Mouse (Mus musculus) C2C12 (cell line): ENCODE results near the gene Smad5.

ENCODE experiments used
- CTCF ChIP-seq: IDR thresholded peaks from one replicate; pipeline ENCODE4 v1.5.1; 2011; ENCODE audit not compliant: control insufficient read depth, insufficient read depth, insufficient read length
- FOSL1 ChIP-seq: IDR thresholded peaks from one replicate; pipeline ENCODE4 v1.8.0; 2011; ENCODE audit warnings: mild to moderate bottlenecking, low read length; ENCODE audit not compliant: poor library complexity, insufficient read depth, severe bottlenecking
- MAX ChIP-seq: IDR thresholded peaks from one replicate; pipeline ENCODE4 v1.6.1; 2011; ENCODE audit warnings: mild to moderate bottlenecking, control low read depth
- MYOG ChIP-seq: IDR thresholded peaks from one replicate; pipeline ENCODE4 v1.6.1; 2011; ENCODE audit not compliant: control insufficient read depth, insufficient read length; ENCODE audit errors: extremely low read depth
- USF1 ChIP-seq: IDR thresholded peaks from one replicate; pipeline ENCODE4 v1.6.1; 2011; ENCODE audit warnings: low read depth, mild to moderate bottlenecking, control low read depth, moderate library complexity

GRCm38 (mm10) chr13:56682326-56682725, 20.5 kb upstream of the Smad5 start:
- TF ChIP-seq FOSL1 (no peak), CTCF (no peak), USF1 (no peak), MYOG (no peak), MAX (no peak)
